Mouse (Mus musculus) embryo, embryonic 9.5 days (tissue): ENCODE measurements around the gene Gadd45gip1.
"Not testable (repeated sequence)": the region's sequence is repeated elsewhere in the genome, so short reads cannot be mapped to it uniquely, and the experiment has no call there.

Source experiments
- DNase-seq: peaks from one replicate; pipeline ENCODE4 v3.0.0-alpha.2; 2017; ENCODE audit errors: extremely low spot score

Gene Gadd45gip1

GRCm38 (mm10) chr8:84797256-84797797 is 34.0 kb upstream of the Gadd45gip1 start:
- no peak for DNase-seq

- no peak for DNase-seq
These were observed 33.4 kb upstream of the Gadd45gip1 start for GRCm38 (mm10) chr8:84797971-84798370.

GRCm38 (mm10) chr8:84798446-84799135 is 32.7 kb upstream of the Gadd45gip1 start:
- no peak for DNase-seq

GRCm38 (mm10) chr8:84799136-84799931 is 32.0 kb upstream of the Gadd45gip1 start:
- DNase-seq: no peak

- no peak for DNase-seq
These were observed 31.1 kb upstream of the Gadd45gip1 start, which contains the start of gene Nfix for GRCm38 (mm10) chr8:84799999-84800831. TSS of gene Nfix (minus strand) at chr8:84800344.

GRCm38 (mm10) chr8:84806031-84806430 is 25.3 kb upstream of the Gadd45gip1 start:
- no peak for DNase-seq

GRCm38 (mm10) chr8:84809109-84809940 is 22.0 kb upstream of the Gadd45gip1 start:
- no peak for DNase-seq

- DNase-seq: no peak
These were observed 21.4 kb upstream of the Gadd45gip1 start for GRCm38 (mm10) chr8:84809941-84810280.

- peak; percentile 92 for DNase-seq
These were observed 20.4 kb upstream of the Gadd45gip1 start for GRCm38 (mm10) chr8:84810896-84811295.

GRCm38 (mm10) chr8:84811303-84811702 is 20.0 kb upstream of the Gadd45gip1 start:
- DNase-seq: no peak

GRCm38 (mm10) chr8:84813059-84813458 is 18.3 kb upstream of the Gadd45gip1 start:
- DNase-seq: peak; percentile 76

GRCm38 (mm10) chr8:84813830-84814229 is 17.5 kb upstream of the Gadd45gip1 start:
- no peak for DNase-seq

- DNase-seq: no peak
These were observed 17.1 kb upstream of the Gadd45gip1 start for GRCm38 (mm10) chr8:84814240-84814554.

- no peak for DNase-seq
These were observed 16.5 kb upstream of the Gadd45gip1 start for GRCm38 (mm10) chr8:84814555-84815441.

GRCm38 (mm10) chr8:84815547-84815946 is 15.8 kb upstream of the Gadd45gip1 start:
- peak; percentile 92 for DNase-seq

GRCm38 (mm10) chr8:84816117-84816516 is 15.2 kb upstream of the Gadd45gip1 start:
- DNase-seq: no peak

- DNase-seq: no peak
These were observed 8.6 kb upstream of the Gadd45gip1 start, which contains the start of gene Dand5 for GRCm38 (mm10) chr8:84822723-84823122. TSS of gene Dand5 (minus strand) at chr8:84822823.

- DNase-seq: peak; percentile 78
These were observed 7.7 kb upstream of the Gadd45gip1 start for GRCm38 (mm10) chr8:84823653-84824052.

GRCm38 (mm10) chr8:84825636-84826035 is 5.7 kb upstream of the Gadd45gip1 start:
- DNase-seq: no peak

- not testable (repeated sequence) for DNase-seq
These were observed 4.8 kb upstream of the Gadd45gip1 start for GRCm38 (mm10) chr8:84826518-84826917.
